Mouse (Mus musculus): ENCODE data around the gene Txnip. TPM values are rescaled to one million over a fixed set of nuclear protein-coding genes. Genes with fewer than 3 reads are reported as not detected.

The Txnip gene
- polyA plus RNA-seq, 1 experiment from 2014 or later = 155 TPM

- no peak overlapping the region; the same call in 1 of the 2 replicates for H3K9ac ChIP-seq (replicated peaks; ENCODE audit: low read depth, low read length)
- no peak for ATAC-seq (ENCODE audit: insufficient number of reproducible peaks, insufficient read depth, low FRiP score, low read depth)
- peak overlapping the region; percentile 66 for H3K4me3 ChIP-seq (ENCODE audit: low read depth, low read length)
- H3K36me3 ChIP-seq (ENCODE audit: control insufficient read depth, insufficient read depth, low read length) = peaks cover 23% of the 10 kb centered on the region
- H3K4me1 ChIP-seq (ENCODE audit: control insufficient read depth, insufficient read depth, low read length) = peaks cover 47% of the 10 kb centered on the region
- H3K27ac ChIP-seq (ENCODE audit: low read length) = peak overlapping the region; percentile 16; the same call in 1 of the 2 replicates
- H3K4me2 ChIP-seq (replicated peaks; ENCODE audit: low read depth, low read length) = peak overlapping the region; percentile 56
- H3K9me3 ChIP-seq (ENCODE audit: control insufficient read depth, low read depth, low read length) = no peaks in the 10 kb centered on the region
- H3K27me3 ChIP-seq (ENCODE audit: control insufficient read depth, insufficient read depth, low read length) = no peaks in the 10 kb centered on the region
- WGBS = 77% methylated on average over 9 of the region's 9 CpGs
Measured at GRCm38 (mm10) chr3:96560881-96561668, 3.3 kb downstream of the Txnip start.

- peaks cover 40% of the 10 kb centered on the region for H3K4me1 ChIP-seq (ENCODE audit: control insufficient read depth, insufficient read depth, low read length)
- peak overlapping the region; percentile 56 for H3K4me2 ChIP-seq (replicated peaks; ENCODE audit: low read depth, low read length)
- no peaks in the 10 kb centered on the region for H3K9me3 ChIP-seq (ENCODE audit: control insufficient read depth, low read depth, low read length)
- H3K36me3 ChIP-seq (ENCODE audit: control insufficient read depth, insufficient read depth, low read length) = peaks cover 23% of the 10 kb centered on the region
- no peak overlapping the region for H3K4me3 ChIP-seq (ENCODE audit: low read depth, low read length)
- no peak for ATAC-seq (ENCODE audit: insufficient number of reproducible peaks, insufficient read depth, low FRiP score, low read depth)
- 36% methylated on average over 10 of the region's 10 CpGs for WGBS
- peak overlapping the region; percentile 68 for H3K27ac ChIP-seq (ENCODE audit: low read length)
- H3K27me3 ChIP-seq (ENCODE audit: control insufficient read depth, insufficient read depth, low read length) = no peaks in the 10 kb centered on the region
- H3K9ac ChIP-seq (replicated peaks; ENCODE audit: low read depth, low read length) = no peak overlapping the region
Measured at GRCm38 (mm10) chr3:96561946-96562681, 4.4 kb downstream of the Txnip start.

DNA sequence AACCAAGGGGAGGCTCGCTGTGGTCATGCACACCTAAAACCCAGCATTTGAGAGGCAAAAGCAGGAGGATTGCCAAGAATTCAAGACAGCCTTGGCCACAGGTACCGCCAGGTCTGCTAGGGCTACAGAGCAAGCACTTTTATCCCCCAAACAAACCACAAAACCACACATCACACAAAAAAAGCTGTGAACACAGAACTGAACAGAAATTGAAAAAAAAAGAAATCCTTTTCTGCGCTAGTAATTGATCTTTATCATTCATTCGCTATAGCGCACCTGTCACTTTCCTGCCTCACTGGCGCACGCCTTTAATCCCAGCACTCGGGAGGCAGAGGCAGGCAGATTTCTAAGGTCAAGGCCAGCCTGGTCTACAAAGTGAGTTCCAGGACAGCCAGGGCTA lies 5.5 kb downstream of the Txnip start:
- Histone ChIP-seq H3K27ac (ENCODE audit: low read length) (no peak overlapping the region), H3K9ac (replicated peaks; ENCODE audit: low read depth, low read length) (no peak overlapping the region), H3K4me3 (ENCODE audit: low read depth, low read length) (no peak overlapping the region), H3K4me2 (replicated peaks; ENCODE audit: low read depth, low read length) (no peak overlapping the region), H3K4me1 (ENCODE audit: control insufficient read depth, insufficient read depth, low read length) (peaks cover 40% of the 10 kb centered on the region), H3K9me3 (ENCODE audit: control insufficient read depth, low read depth, low read length) (no peaks in the 10 kb centered on the region), H3K36me3 (ENCODE audit: control insufficient read depth, insufficient read depth, low read length) (peaks cover 23% of the 10 kb centered on the region), H3K27me3 (ENCODE audit: control insufficient read depth, insufficient read depth, low read length) (no peaks in the 10 kb centered on the region)
- ATAC-seq (ENCODE audit: insufficient number of reproducible peaks, insufficient read depth, low FRiP score, low read depth) = no peak
- 92% methylated on average over 8 of the region's 8 CpGs for WGBS

DNA sequence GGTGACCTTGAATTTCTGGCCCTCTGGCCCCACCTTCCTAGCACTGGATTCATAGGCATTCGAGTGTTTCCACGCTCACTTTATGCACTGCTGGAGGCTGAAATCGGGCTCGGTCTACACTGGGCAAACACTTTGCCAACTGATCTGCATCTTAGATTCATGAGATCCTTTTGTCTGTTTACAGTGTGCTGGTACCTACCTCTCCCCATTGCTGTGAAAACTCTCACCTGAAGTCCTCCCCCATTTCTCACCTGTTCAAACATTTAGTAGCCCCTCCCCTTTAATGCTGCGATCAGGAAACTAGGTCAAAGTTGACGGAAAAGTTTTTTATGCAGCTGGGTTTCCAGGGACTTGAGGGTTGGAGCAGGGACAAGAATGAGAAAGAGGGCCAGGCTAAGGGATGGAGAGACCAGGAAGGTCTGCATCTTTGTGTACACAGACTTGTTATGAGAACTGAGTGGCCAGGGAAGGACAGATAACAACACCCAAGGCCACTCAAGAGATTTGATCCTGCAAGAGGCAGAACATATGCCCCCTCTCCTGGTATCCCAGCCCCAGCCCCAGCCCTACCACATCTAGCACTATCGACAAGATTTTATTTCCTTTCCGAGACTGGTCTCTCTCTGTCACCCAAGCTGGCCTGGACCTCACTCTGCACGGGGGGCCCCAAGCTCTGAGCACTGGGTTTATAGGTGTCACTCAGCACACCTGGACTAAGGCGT lies 6.3 kb downstream of the Txnip start:
- Histone ChIP-seq H3K9me3 (ENCODE audit: control insufficient read depth, low read depth, low read length) (no peaks in the 10 kb centered on the region), H3K4me1 (ENCODE audit: control insufficient read depth, insufficient read depth, low read length) (peaks cover 40% of the 10 kb centered on the region), H3K36me3 (ENCODE audit: control insufficient read depth, insufficient read depth, low read length) (peaks cover 23% of the 10 kb centered on the region), H3K27me3 (ENCODE audit: control insufficient read depth, insufficient read depth, low read length) (no peaks in the 10 kb centered on the region), H3K9ac (replicated peaks; ENCODE audit: low read depth, low read length) (no peak overlapping the region), H3K4me2 (replicated peaks; ENCODE audit: low read depth, low read length) (no peak overlapping the region), H3K27ac (ENCODE audit: low read length) (peak overlapping the region; percentile 72), H3K4me3 (ENCODE audit: low read depth, low read length) (no peak overlapping the region)
- ATAC-seq (ENCODE audit: insufficient number of reproducible peaks, insufficient read depth, low FRiP score, low read depth) = peak; percentile 57; the same call in 1 of the 2 replicates
- WGBS = 47% methylated on average over 10 of the region's 10 CpGs

DNA sequence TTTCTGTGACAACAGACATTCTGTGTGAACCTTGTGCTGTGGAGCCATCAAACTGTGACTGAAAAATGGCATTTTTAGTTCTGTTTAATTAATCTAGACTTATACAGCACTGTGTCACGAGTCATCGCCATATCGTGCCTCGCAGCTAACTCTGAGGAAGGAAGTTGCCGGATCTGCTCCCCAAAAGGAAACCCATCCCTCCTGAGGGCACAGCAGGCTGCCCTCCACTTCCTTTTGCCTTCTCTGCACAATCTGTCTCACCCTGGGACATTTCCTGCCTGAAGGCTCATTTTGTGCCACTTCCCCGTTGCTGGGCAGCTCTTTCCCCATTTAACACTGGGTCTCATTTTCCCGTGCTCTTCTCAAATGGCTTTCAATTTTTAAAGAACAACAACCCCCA lies 6.9 kb downstream of the Txnip start:
- 0 out of 2 replicates have a peak, but pooled peaks have one; percentile 4 for ATAC-seq (ENCODE audit: insufficient number of reproducible peaks, insufficient read depth, low FRiP score, low read depth)
- Histone ChIP-seq H3K4me2 (replicated peaks; ENCODE audit: low read depth, low read length) (no peak overlapping the region), H3K36me3 (ENCODE audit: control insufficient read depth, insufficient read depth, low read length) (peaks cover 18% of the 10 kb centered on the region), H3K27ac (ENCODE audit: low read length) (peak overlapping the region; percentile 72), H3K9ac (replicated peaks; ENCODE audit: low read depth, low read length) (no peak overlapping the region), H3K9me3 (ENCODE audit: control insufficient read depth, low read depth, low read length) (no peaks in the 10 kb centered on the region), H3K4me1 (ENCODE audit: control insufficient read depth, insufficient read depth, low read length) (peaks cover 37% of the 10 kb centered on the region), H3K27me3 (ENCODE audit: control insufficient read depth, insufficient read depth, low read length) (no peaks in the 10 kb centered on the region), H3K4me3 (ENCODE audit: low read depth, low read length) (no peak overlapping the region)
- WGBS = 47% methylated on average over 7 of the region's 7 CpGs

DNA sequence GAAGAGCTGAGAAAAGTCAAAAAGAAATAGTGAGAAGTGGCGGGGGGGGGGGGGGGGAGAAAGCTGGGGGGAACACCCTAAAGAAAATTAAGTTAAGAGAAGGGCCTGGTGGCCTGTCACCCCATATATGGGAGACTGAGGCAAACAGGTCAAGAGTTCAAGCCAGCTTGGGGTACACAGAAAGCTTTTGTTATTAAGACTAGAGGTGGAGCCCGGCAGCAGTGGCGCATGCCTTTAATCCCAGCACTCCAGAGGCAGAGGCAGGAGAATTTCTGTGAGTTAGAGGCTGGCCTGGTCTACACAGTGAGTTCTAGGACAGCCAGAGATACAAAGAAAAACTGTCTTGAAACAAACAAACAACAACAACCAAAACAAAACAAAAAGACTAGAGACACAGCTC lies 7.3 kb downstream of the Txnip start:
- Histone ChIP-seq H3K27me3 (ENCODE audit: control insufficient read depth, insufficient read depth, low read length) (no peaks in the 10 kb centered on the region), H3K36me3 (ENCODE audit: control insufficient read depth, insufficient read depth, low read length) (peaks cover 13% of the 10 kb centered on the region), H3K9me3 (ENCODE audit: control insufficient read depth, low read depth, low read length) (no peaks in the 10 kb centered on the region), H3K27ac (ENCODE audit: low read length) (peak overlapping the region; percentile 72; the same call in 1 of the 2 replicates), H3K9ac (replicated peaks; ENCODE audit: low read depth, low read length) (no peak overlapping the region), H3K4me2 (replicated peaks; ENCODE audit: low read depth, low read length) (no peak overlapping the region), H3K4me3 (ENCODE audit: low read depth, low read length) (no peak overlapping the region), H3K4me1 (ENCODE audit: control insufficient read depth, insufficient read depth, low read length) (peaks cover 33% of the 10 kb centered on the region)
- ATAC-seq (ENCODE audit: insufficient number of reproducible peaks, insufficient read depth, low FRiP score, low read depth) = no peak
- 87% methylated on average over 2 of the region's 3 CpGs for WGBS

GRCm38 (mm10) chr3:96566661-96567450 lies 9.1 kb downstream of the Txnip start:
- H3K4me3 ChIP-seq (ENCODE audit: low read depth, low read length) = no peak overlapping the region
- H3K4me2 ChIP-seq (replicated peaks; ENCODE audit: low read depth, low read length) = no peak overlapping the region
- peaks cover 16% of the 10 kb centered on the region for H3K4me1 ChIP-seq (ENCODE audit: control insufficient read depth, insufficient read depth, low read length)
- 80% methylated on average over 8 of the region's 8 CpGs for WGBS
- H3K27ac ChIP-seq (ENCODE audit: low read length) = no peak overlapping the region
- H3K36me3 ChIP-seq (ENCODE audit: control insufficient read depth, insufficient read depth, low read length) = no peaks in the 10 kb centered on the region
- ATAC-seq (ENCODE audit: insufficient number of reproducible peaks, insufficient read depth, low FRiP score, low read depth) = no peak
- no peak overlapping the region for H3K9ac ChIP-seq (replicated peaks; ENCODE audit: low read depth, low read length)
- H3K27me3 ChIP-seq (ENCODE audit: control insufficient read depth, insufficient read depth, low read length) = no peaks in the 10 kb centered on the region
- no peaks in the 10 kb centered on the region for H3K9me3 ChIP-seq (ENCODE audit: control insufficient read depth, low read depth, low read length)

DNA sequence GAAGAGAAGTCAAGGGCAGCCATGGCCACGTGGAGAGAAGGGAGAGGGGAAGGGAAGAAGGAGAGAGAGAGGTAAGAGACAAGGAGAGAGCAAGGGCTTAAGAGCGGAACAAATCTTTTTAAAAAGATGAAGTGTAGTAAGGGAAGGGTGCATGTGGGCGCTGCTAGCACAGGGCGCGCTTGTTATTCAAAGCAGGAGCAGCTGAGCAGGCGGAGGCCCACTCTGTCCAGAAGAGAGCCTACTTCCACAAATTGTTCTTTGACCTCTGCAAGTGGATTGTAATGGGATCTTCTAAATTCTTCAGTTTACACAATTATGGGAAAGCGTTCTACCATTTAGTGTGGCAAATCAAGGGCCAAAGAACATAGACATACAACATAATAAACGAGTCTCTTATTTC lies 10.8 kb downstream of the Txnip start:
- 80% methylated on average over 8 of the region's 8 CpGs for WGBS
- Histone ChIP-seq H3K4me1 (ENCODE audit: control insufficient read depth, insufficient read depth, low read length) (peaks cover 14% of the 10 kb centered on the region), H3K36me3 (ENCODE audit: control insufficient read depth, insufficient read depth, low read length) (no peaks in the 10 kb centered on the region), H3K9ac (replicated peaks; ENCODE audit: low read depth, low read length) (no peak overlapping the region), H3K27me3 (ENCODE audit: control insufficient read depth, insufficient read depth, low read length) (no peaks in the 10 kb centered on the region), H3K4me2 (replicated peaks; ENCODE audit: low read depth, low read length) (no peak overlapping the region), H3K9me3 (ENCODE audit: control insufficient read depth, low read depth, low read length) (no peaks in the 10 kb centered on the region), H3K27ac (ENCODE audit: low read length) (no peak overlapping the region), H3K4me3 (ENCODE audit: low read depth, low read length) (no peak overlapping the region)
- ATAC-seq (ENCODE audit: insufficient number of reproducible peaks, insufficient read depth, low FRiP score, low read depth) = no peak
